ENCODE assay signal across 17 mouse cellular contexts in genomic region chrX:133575601-133576382, GRCm38 (mm10).
DNase-seq lines count a peak whose midpoint lies in the region; ATAC-seq lines count a peak whose summit lies in the region.
"Had no signal": no experiment of that assay in that cellular context is flagged by ENCODE, and none has a peak within 500 bp of the region (broad histone marks: within the 10 kb centered on the region; RNA-seq: fewer than 3 reads in every experiment).

No protein-coding gene starts in this region.

- ATAC-seq in hindbrain, embryonic 14.5 days (ENCODE audit: low FRiP score), result no peak
- 0 out of 2 replicates have a peak, but pooled peaks have one; percentile 72 for ATAC-seq in neural tube, embryonic 12.5 days (ENCODE audit: low FRiP score, low read depth)
- no peak for ATAC-seq in neural tube, embryonic 15.5 days (ENCODE audit: low FRiP score)
- ATAC-seq in hindbrain, embryonic 16.5 days, result peak; percentile 54; the same call in 1 of the 2 replicates
- ATAC-seq in frontal cortex, adult (ENCODE audit: low TSS enrichment), result no peak
- ATAC-seq: intestine, embryonic 16.5 days; liver, embryonic 12.5 days had no signal

- WGBS in hindbrain, embryonic 10.5 days, result 45% methylated on average over 4 of the region's 4 CpGs
- WGBS in hindbrain, embryonic 14.5 days, result 30% methylated on average over 4 of the region's 4 CpGs
- 38% methylated on average over 4 of the region's 4 CpGs for WGBS in neural tube, embryonic 12.5 days
- 47% methylated on average over 4 of the region's 4 CpGs for WGBS in neural tube, embryonic 15.5 days
- WGBS in hindbrain, embryonic 16.5 days, result 26% methylated on average over 4 of the region's 4 CpGs

- H3K9me3 ChIP-seq in hindbrain, embryonic 10.5 days, result no peaks in the 10 kb centered on the region
- H3K9me3 ChIP-seq in hindbrain, embryonic 14.5 days (ENCODE audit: control insufficient read depth, low read length), result no peaks in the 10 kb centered on the region
- H3K9me3 ChIP-seq in neural tube, embryonic 12.5 days, result no peaks in the 10 kb centered on the region
- H3K9me3 ChIP-seq in neural tube, embryonic 15.5 days (replicated peaks), result no peaks in the 10 kb centered on the region
- no peaks in the 10 kb centered on the region for H3K9me3 ChIP-seq in hindbrain, embryonic 16.5 days (ENCODE audit: control insufficient read depth, low read length)
- H3K9me3 ChIP-seq: G1E; liver, embryonic 12.5 days; neural tube, embryonic 13.5 days had no signal

- H3K9ac ChIP-seq in hindbrain, embryonic 14.5 days, result no peak overlapping the region
- no peak overlapping the region for H3K9ac ChIP-seq in neural tube, embryonic 12.5 days
- no peak overlapping the region for H3K9ac ChIP-seq in neural tube, embryonic 15.5 days (replicated peaks)
- H3K9ac ChIP-seq in hindbrain, embryonic 16.5 days (ENCODE audit: low read depth, low read length), result no peak overlapping the region
- H3K9ac ChIP-seq: liver, embryonic 12.5 days; neural tube, embryonic 13.5 days had no signal

- H3K4me2 ChIP-seq in hindbrain, embryonic 14.5 days (replicated peaks), result no peak overlapping the region
- no peak overlapping the region for H3K4me2 ChIP-seq in neural tube, embryonic 12.5 days (replicated peaks)
- no peak overlapping the region for H3K4me2 ChIP-seq in neural tube, embryonic 15.5 days
- no peak overlapping the region for H3K4me2 ChIP-seq in hindbrain, embryonic 16.5 days (ENCODE audit: low read length)
- H3K4me2 ChIP-seq: liver, embryonic 12.5 days; neural tube, embryonic 13.5 days had no signal

- no peak overlapping the region for H3K4me3 ChIP-seq in hindbrain, embryonic 10.5 days
- H3K4me3 ChIP-seq in hindbrain, embryonic 14.5 days (replicated peaks; ENCODE audit: low read length), result no peak overlapping the region
- no peak overlapping the region for H3K4me3 ChIP-seq in neural tube, embryonic 12.5 days
- H3K4me3 ChIP-seq in neural tube, embryonic 15.5 days (replicated peaks), result no peak overlapping the region
- H3K4me3 ChIP-seq in hindbrain, embryonic 16.5 days (ENCODE audit: low read length), result no peak overlapping the region
- H3K4me3 ChIP-seq: liver, embryonic 12.5 days; neural tube, embryonic 13.5 days had no signal

- 0 out of 2 replicates have a peak, but pooled peaks cover 2% of the 10 kb centered on the region for H3K27me3 ChIP-seq in hindbrain, embryonic 10.5 days (ENCODE audit: insufficient read depth, poor library complexity, severe bottlenecking)
- H3K27me3 ChIP-seq in hindbrain, embryonic 14.5 days (ENCODE audit: control insufficient read depth, insufficient read depth, low read length), result no peaks in the 10 kb centered on the region
- H3K27me3 ChIP-seq in neural tube, embryonic 12.5 days (replicated peaks), result no peaks in the 10 kb centered on the region
- no peaks in the 10 kb centered on the region for H3K27me3 ChIP-seq in neural tube, embryonic 15.5 days (replicated peaks)
- no peaks in the 10 kb centered on the region for H3K27me3 ChIP-seq in hindbrain, embryonic 16.5 days (replicated peaks; ENCODE audit: control insufficient read depth, insufficient read depth, low read length)
- H3K27me3 ChIP-seq: liver, embryonic 12.5 days; neural tube, embryonic 13.5 days had no signal

- 0 out of 2 replicates have a peak, but pooled peaks cover 3% of the 10 kb centered on the region for H3K4me1 ChIP-seq in hindbrain, embryonic 10.5 days (replicated peaks)
- no peaks in the 10 kb centered on the region for H3K4me1 ChIP-seq in hindbrain, embryonic 14.5 days (replicated peaks; ENCODE audit: control insufficient read depth, insufficient read depth, low read length)
- H3K4me1 ChIP-seq in neural tube, embryonic 12.5 days, result no peaks in the 10 kb centered on the region
- H3K4me1 ChIP-seq in neural tube, embryonic 15.5 days, result no peaks in the 10 kb centered on the region
- no peaks in the 10 kb centered on the region for H3K4me1 ChIP-seq in hindbrain, embryonic 16.5 days (ENCODE audit: control insufficient read depth, insufficient read depth, low read depth, low read length)
- H3K4me1 ChIP-seq: liver, embryonic 12.5 days; neural tube, embryonic 13.5 days had no signal

- DNase-seq in hindbrain, embryonic 10.5 days (ENCODE audit: low spot score), result peak; percentile 3
- no peak for DNase-seq in hindbrain, embryonic 14.5 days (ENCODE audit: low spot score)
- DNase-seq in layer of hippocampus, adult 9-11 months, result no peak
- DNase-seq in left cerebral cortex, postnatal 4 days, result no peak
- DNase-seq: adrenal gland, postnatal 14 days; cerebellum, postnatal 14 days; gastrocnemius, postnatal 10 days; heart, postnatal 14 days; thymus, adult 2 months had no signal

- intact Hi-C loops in left cerebral cortex, postnatal 4 days (cut with DNase I), result no loop called here

- H3K36me3 ChIP-seq in hindbrain, embryonic 10.5 days, result no peaks in the 10 kb centered on the region
- no peaks in the 10 kb centered on the region for H3K36me3 ChIP-seq in hindbrain, embryonic 14.5 days (replicated peaks; ENCODE audit: control insufficient read depth, insufficient read depth)
- H3K36me3 ChIP-seq in neural tube, embryonic 12.5 days, result no peaks in the 10 kb centered on the region
- H3K36me3 ChIP-seq in neural tube, embryonic 15.5 days, result no peaks in the 10 kb centered on the region
- H3K36me3 ChIP-seq in hindbrain, embryonic 16.5 days (ENCODE audit: control insufficient read depth, insufficient read depth, low read length), result no peaks in the 10 kb centered on the region
- H3K36me3 ChIP-seq: G1E; liver, embryonic 12.5 days; neural tube, embryonic 13.5 days had no signal

- no peak overlapping the region for H3K27ac ChIP-seq in hindbrain, embryonic 10.5 days
- H3K27ac ChIP-seq in hindbrain, embryonic 14.5 days, result no peak overlapping the region
- no peak overlapping the region for H3K27ac ChIP-seq in neural tube, embryonic 12.5 days
- H3K27ac ChIP-seq in neural tube, embryonic 15.5 days (replicated peaks), result no peak overlapping the region
- no peak overlapping the region for H3K27ac ChIP-seq in hindbrain, embryonic 16.5 days (ENCODE audit: low read depth, low read length)
- H3K27ac ChIP-seq: liver, embryonic 12.5 days; neural tube, embryonic 13.5 days had no signal

Comparison
In these comparisons a context has a peak if more than half of its experiments do, and no peak if none do; other contexts are left out.
1. ATAC-seq: peak in neural tube, embryonic 12.5 days (single experiment) and hindbrain, embryonic 16.5 days (single experiment); none in hindbrain, embryonic 14.5 days (single experiment), neural tube, embryonic 15.5 days (single experiment) and frontal cortex, adult (single experiment).